Mouse (Mus musculus): Measurements from ENCODE around the gene Rasip1. TPM values are rescaled to one million over a fixed set of nuclear protein-coding genes. Genes with fewer than 3 reads are reported as not detected.
A peak's percentile ranks its signal among the peaks of the same experiment; 100 is the strongest.

Gene Rasip1
- total and polyA plus RNA-seq, 2 experiments from 2014 or later: 27.2 to 37.4 TPM

GRCm38 (mm10) chr7:45593118-45593815, 34.0 kb upstream of the Rasip1 start:
- Histone ChIP-seq H3K4me2 (ENCODE audit: low read depth) (no peak overlapping the region), H3K27ac (ENCODE audit: low read depth, low read length) (no peak overlapping the region), H3K4me1 (ENCODE audit: insufficient read depth) (no peaks in the 10 kb centered on the region), H3K9ac (no peak overlapping the region), H3K36me3 (ENCODE audit: insufficient read depth) (no peaks in the 10 kb centered on the region), H3K9me3 (ENCODE audit: low read length) (no peaks in the 10 kb centered on the region), H3K4me3 (ENCODE audit: low read depth, low read length) (no peak overlapping the region), H3K27me3 (ENCODE audit: insufficient read depth, low read length) (no peaks in the 10 kb centered on the region)
- 24% methylated on average over 10 of the region's 10 CpGs for WGBS
- no peak for ATAC-seq
- DNase-seq: peak; percentile 81
- peak; percentile 89 for TF ChIP-seq CTCF (IDR thresholded peaks at IDR 0.05; ENCODE audit: low read depth)

DNA sequence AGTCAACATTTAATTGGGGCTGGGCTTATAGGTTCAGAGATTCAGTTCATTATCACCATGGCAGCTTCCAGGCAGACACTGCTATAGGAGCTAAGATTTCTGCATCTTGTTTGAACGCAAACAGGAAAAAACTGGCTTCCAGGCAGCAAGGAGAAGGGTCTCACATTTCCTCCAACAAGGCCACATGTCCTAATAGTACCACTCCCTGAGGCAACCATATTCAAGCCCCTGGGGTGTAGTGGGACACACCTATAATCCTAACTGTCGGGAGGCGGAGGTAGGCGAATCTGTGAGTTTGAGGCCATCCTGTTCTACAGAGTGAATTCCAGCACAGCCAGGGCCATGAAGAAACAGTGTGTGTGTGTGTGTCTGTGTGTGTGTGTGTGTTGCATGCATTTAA, 32.1 kb upstream of the Rasip1 start:
- no peaks in the 10 kb centered on the region for H3K9me3 ChIP-seq (ENCODE audit: low read length)
- no peak overlapping the region for H3K27ac ChIP-seq (ENCODE audit: low read depth, low read length)
- no peaks in the 10 kb centered on the region for H3K27me3 ChIP-seq (ENCODE audit: insufficient read depth, low read length)
- H3K4me1 ChIP-seq (ENCODE audit: insufficient read depth): no peaks in the 10 kb centered on the region
- WGBS: 83% methylated on average over 4 of the region's 4 CpGs
- no peak overlapping the region for H3K4me2 ChIP-seq (ENCODE audit: low read depth)
- no peak overlapping the region for H3K9ac ChIP-seq
- no peak for DNase-seq
- no peak overlapping the region for H3K4me3 ChIP-seq (ENCODE audit: low read depth, low read length)
- TF ChIP-seq CTCF (IDR thresholded peaks at IDR 0.05; ENCODE audit: low read depth): no peak
- ATAC-seq: no peak
- H3K36me3 ChIP-seq (ENCODE audit: insufficient read depth): no peaks in the 10 kb centered on the region

- H3K36me3 ChIP-seq (ENCODE audit: insufficient read depth): no peaks in the 10 kb centered on the region
- ATAC-seq (no peak), DNase-seq (no peak)
- H3K9me3 ChIP-seq (ENCODE audit: low read length): no peaks in the 10 kb centered on the region
- no peak overlapping the region for H3K27ac ChIP-seq (ENCODE audit: low read depth, low read length)
- TF ChIP-seq CTCF (IDR thresholded peaks at IDR 0.05; ENCODE audit: low read depth): no peak
- H3K27me3 ChIP-seq (ENCODE audit: insufficient read depth, low read length): no peaks in the 10 kb centered on the region
- H3K4me3 ChIP-seq (ENCODE audit: low read depth, low read length): no peak overlapping the region
- no peak overlapping the region for H3K9ac ChIP-seq
- 92% methylated on average over 1 of the region's 1 CpGs for WGBS
- no peak overlapping the region for H3K4me2 ChIP-seq (ENCODE audit: low read depth)
- H3K4me1 ChIP-seq (ENCODE audit: insufficient read depth): no peaks in the 10 kb centered on the region
Measured at GRCm38 (mm10) chr7:45596107-45596506, 31.2 kb upstream of the Rasip1 start.

DNA sequence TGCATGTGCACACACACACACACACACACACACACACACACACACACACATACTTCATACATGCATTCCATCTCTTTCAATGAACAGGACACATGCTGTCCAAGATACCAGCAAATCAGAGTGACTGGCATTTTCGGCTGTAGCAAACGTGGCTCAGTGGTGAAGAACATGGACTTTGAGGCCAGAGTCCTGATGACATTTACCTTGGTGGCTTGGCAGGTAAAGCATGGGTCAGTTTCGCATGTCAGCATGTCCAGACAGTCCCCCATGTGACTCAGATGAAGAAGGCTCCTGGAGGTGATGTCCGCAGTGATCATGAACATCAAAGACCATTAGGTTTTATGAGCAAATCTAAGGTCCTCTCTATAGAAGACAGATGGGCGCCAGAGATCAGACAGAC, 30.3 kb upstream of the Rasip1 start:
- ATAC-seq (no peak), DNase-seq (no peak)
- no peak overlapping the region for H3K9ac ChIP-seq
- H3K4me2 ChIP-seq (ENCODE audit: low read depth): no peak overlapping the region
- 88% methylated on average over 5 of the region's 5 CpGs for WGBS
- H3K9me3 ChIP-seq (ENCODE audit: low read length): no peaks in the 10 kb centered on the region
- no peaks in the 10 kb centered on the region for H3K4me1 ChIP-seq (ENCODE audit: insufficient read depth)
- H3K27me3 ChIP-seq (ENCODE audit: insufficient read depth, low read length): no peaks in the 10 kb centered on the region
- no peak overlapping the region for H3K27ac ChIP-seq (ENCODE audit: low read depth, low read length)
- no peak overlapping the region for H3K4me3 ChIP-seq (ENCODE audit: low read depth, low read length)
- no peaks in the 10 kb centered on the region for H3K36me3 ChIP-seq (ENCODE audit: insufficient read depth)
- no peak for TF ChIP-seq CTCF (IDR thresholded peaks at IDR 0.05; ENCODE audit: low read depth)

DNA sequence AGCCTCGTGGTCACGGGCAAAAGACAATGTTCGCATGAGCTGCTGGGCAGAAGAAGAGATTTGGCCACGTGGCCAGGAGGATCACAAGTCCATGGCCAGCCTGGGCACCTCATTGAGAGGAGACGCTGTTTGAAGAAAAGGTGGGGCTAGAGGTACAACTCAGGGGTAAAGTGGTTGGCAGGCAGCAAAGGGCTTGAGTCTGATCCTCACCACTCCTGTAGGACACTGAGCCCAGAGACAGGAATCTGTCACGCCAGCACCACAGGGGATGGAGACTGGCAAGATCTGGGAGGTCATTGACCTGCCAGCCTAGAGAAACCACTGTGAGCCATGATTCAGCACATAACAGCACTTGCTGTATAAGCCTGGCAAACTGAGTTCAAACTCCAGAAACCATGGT, 29.8 kb upstream of the Rasip1 start:
- ATAC-seq: no peak
- no peak for TF ChIP-seq CTCF (IDR thresholded peaks at IDR 0.05; ENCODE audit: low read depth)

GRCm38 (mm10) chr7:45598960-45599879, 28.1 kb upstream of the Rasip1 start:
- Histone ChIP-seq H3K9me3 (ENCODE audit: low read length) (no peaks in the 10 kb centered on the region), H3K27ac (ENCODE audit: low read depth, low read length) (no peak overlapping the region), H3K9ac (no peak overlapping the region), H3K4me2 (ENCODE audit: low read depth) (no peak overlapping the region), H3K36me3 (ENCODE audit: insufficient read depth) (no peaks in the 10 kb centered on the region), H3K4me1 (ENCODE audit: insufficient read depth) (no peaks in the 10 kb centered on the region), H3K27me3 (ENCODE audit: insufficient read depth, low read length) (no peaks in the 10 kb centered on the region), H3K4me3 (ENCODE audit: low read depth, low read length) (no peak overlapping the region)
- TF ChIP-seq CTCF (IDR thresholded peaks at IDR 0.05; ENCODE audit: low read depth): no peak
- DNase-seq (no peak), ATAC-seq (no peak)
- 53% methylated on average over 18 of the region's 18 CpGs for WGBS

More for the DNA sequence above, 29.8 kb upstream of the Rasip1 start:
- 91% methylated on average over 6 of the region's 6 CpGs for WGBS
- Histone ChIP-seq H3K27ac (ENCODE audit: low read depth, low read length) (no peak overlapping the region), H3K9ac (no peak overlapping the region), H3K9me3 (ENCODE audit: low read length) (no peaks in the 10 kb centered on the region), H3K27me3 (ENCODE audit: insufficient read depth, low read length) (no peaks in the 10 kb centered on the region), H3K4me3 (ENCODE audit: low read depth, low read length) (no peak overlapping the region), H3K4me1 (ENCODE audit: insufficient read depth) (no peaks in the 10 kb centered on the region), H3K36me3 (ENCODE audit: insufficient read depth) (no peaks in the 10 kb centered on the region), H3K4me2 (ENCODE audit: low read depth) (no peak overlapping the region)
- DNase-seq: no peak

- DNase-seq: no peak
- H3K9ac ChIP-seq: no peak overlapping the region
- no peak overlapping the region for H3K4me2 ChIP-seq (ENCODE audit: low read depth)
- no peaks in the 10 kb centered on the region for H3K27me3 ChIP-seq (ENCODE audit: insufficient read depth, low read length)
- no peak for ATAC-seq
- no peaks in the 10 kb centered on the region for H3K4me1 ChIP-seq (ENCODE audit: insufficient read depth)
- 78% methylated on average over 9 of the region's 9 CpGs for WGBS
- H3K9me3 ChIP-seq (ENCODE audit: low read length): no peaks in the 10 kb centered on the region
- H3K27ac ChIP-seq (ENCODE audit: low read depth, low read length): no peak overlapping the region
- no peak for TF ChIP-seq CTCF (IDR thresholded peaks at IDR 0.05; ENCODE audit: low read depth)
- H3K36me3 ChIP-seq (ENCODE audit: insufficient read depth): no peaks in the 10 kb centered on the region
- H3K4me3 ChIP-seq (ENCODE audit: low read depth, low read length): no peak overlapping the region
Measured at GRCm38 (mm10) chr7:45605704-45606289, 21.5 kb upstream of the Rasip1 start.

All from forebrain, postnatal 0 days (tissue).